Mouse (Mus musculus): ENCODE measurements around the gene Pbp2.

DNA sequence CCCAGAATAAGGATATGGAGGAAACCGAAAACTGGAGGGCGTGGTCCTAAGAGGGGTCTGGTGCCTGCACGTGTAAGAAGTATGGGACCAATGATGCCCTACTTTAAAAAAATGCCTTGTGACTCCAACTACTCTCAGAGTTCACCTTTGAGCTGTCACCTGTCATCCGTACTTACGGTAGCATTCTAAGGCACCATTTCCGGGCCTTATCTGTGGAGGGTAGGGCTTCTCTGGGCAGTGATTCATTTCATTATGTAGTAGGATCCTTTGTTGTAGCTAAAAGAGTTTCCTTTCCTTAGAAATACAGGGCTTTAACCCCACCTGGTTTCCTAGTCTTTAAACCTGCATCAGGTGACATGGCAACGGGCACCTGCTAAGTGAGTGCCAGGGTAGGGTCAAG, 16.6 kb upstream of the Pbp2 start:
- TF ChIP-seq POLR2A (IDR thresholded peaks at IDR 0.05; ENCODE audit: control insufficient read depth, extremely low read depth, insufficient read depth, low read length, poor library complexity), result no peak
- no peak for TF ChIP-seq CTCF (IDR thresholded peaks at IDR 0.05; ENCODE audit: borderline replicate concordance, control insufficient read depth, extremely low read depth, insufficient read depth, low read length, poor library complexity)

Data from thymus, adult 2 months (tissue).